Mouse (Mus musculus): ENCODE results near the gene Tifa.
A peak's percentile ranks its signal among the peaks of the same experiment; 100 is the strongest.
"Not testable (repeated sequence)": the region's sequence is repeated elsewhere in the genome, so short reads cannot be mapped to it uniquely, and the experiment has no call there.

Tifa gene

GRCm38 (mm10) chr3:127789500-127790191, at the start of gene Tifa:
Gene Tifa (plus strand): TSS chr3:127789805.
- peak; percentile 59 to 63 for DNase-seq

GRCm38 (mm10) chr3:127741473-127741872, 48.1 kb upstream of the Tifa start:
- DNase-seq, result no peak

GRCm38 (mm10) chr3:127743614-127744365, 45.8 kb upstream of the Tifa start:
- DNase-seq, result no peak

- DNase-seq, result no peak
Observed at GRCm38 (mm10) chr3:127745504-127745903, 44.1 kb upstream of the Tifa start.

- DNase-seq, result no peak
Observed at GRCm38 (mm10) chr3:127745911-127746640, 43.5 kb upstream of the Tifa start.

GRCm38 (mm10) chr3:127748644-127749043, 41.0 kb upstream of the Tifa start:
- no peak for DNase-seq

- no peak for DNase-seq
Observed at GRCm38 (mm10) chr3:127749266-127749665, 40.3 kb upstream of the Tifa start.

- DNase-seq, result no peak
Observed at GRCm38 (mm10) chr3:127749981-127750562, 39.5 kb upstream of the Tifa start.

- DNase-seq, result no peak
Observed at GRCm38 (mm10) chr3:127756458-127756857, 33.1 kb upstream of the Tifa start.

GRCm38 (mm10) chr3:127757886-127758301, 31.7 kb upstream of the Tifa start:
- DNase-seq, result no peak

GRCm38 (mm10) chr3:127758806-127759205, 30.8 kb upstream of the Tifa start:
- DNase-seq, result no peak

- DNase-seq, result no peak
Observed at GRCm38 (mm10) chr3:127759212-127759611, 30.4 kb upstream of the Tifa start.

GRCm38 (mm10) chr3:127762403-127762802, 27.2 kb upstream of the Tifa start:
- no peak for DNase-seq

- DNase-seq, result peak; percentile 60 to 76
Observed at GRCm38 (mm10) chr3:127763076-127763612, 26.5 kb upstream of the Tifa start.

- DNase-seq, result no peak
Observed at GRCm38 (mm10) chr3:127764541-127764940, 25.1 kb upstream of the Tifa start.

GRCm38 (mm10) chr3:127765971-127766370, 23.6 kb upstream of the Tifa start:
- DNase-seq, result no peak

GRCm38 (mm10) chr3:127769146-127769545, 20.5 kb upstream of the Tifa start:
- no peak for DNase-seq

GRCm38 (mm10) chr3:127780021-127780644, 9.5 kb upstream of the Tifa start, which contains the start of gene Alpk1:
Gene Alpk1 (minus strand): TSS chr3:127780527.
- DNase-seq, result peak; percentile 48 to 79

GRCm38 (mm10) chr3:127780921-127781320, 8.7 kb upstream of the Tifa start:
- no peak for DNase-seq

- DNase-seq, result no peak
Observed at GRCm38 (mm10) chr3:127782921-127783320, 6.7 kb upstream of the Tifa start.

- not testable (repeated sequence) for DNase-seq
Observed at GRCm38 (mm10) chr3:127783680-127784079, 5.9 kb upstream of the Tifa start.

- no peak for DNase-seq
Observed at GRCm38 (mm10) chr3:127787032-127787431, 2.6 kb upstream of the Tifa start.
